Mouse (Mus musculus) Muller cell, postnatal 12 days (primary cell): ENCODE results near the gene Olfr315.
"Not testable (repeated sequence)": the region's sequence is repeated elsewhere in the genome, so short reads cannot be mapped to it uniquely, and the experiment has no call there.

Experiments
- DNase-seq: peaks from one replicate; pipeline ENCODE4 v3.0.0-alpha.2; 2015; ENCODE audit errors: inconsistent ontology term

Olfr315 gene

DNA sequence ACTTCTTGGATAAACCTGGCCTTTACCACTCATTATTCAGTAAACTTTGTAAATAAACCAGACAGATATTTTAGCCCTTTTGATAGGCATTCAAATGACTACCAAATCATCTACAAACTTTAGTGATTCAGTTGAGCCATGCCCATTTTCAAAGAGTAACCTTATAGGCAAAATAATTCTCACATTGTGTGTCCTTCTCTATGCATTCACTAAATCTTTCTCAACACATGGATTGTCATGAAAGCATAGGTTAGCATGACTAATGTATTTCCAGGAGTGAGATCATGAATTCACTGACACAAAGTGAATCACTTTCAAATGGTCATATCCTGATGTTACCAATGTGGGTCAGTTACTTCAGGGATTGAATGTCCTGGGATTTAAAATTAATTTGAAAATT lies at the start of gene Olfr315:
Olfr315 (plus strand) TSS at position 301 of the 400 bp plus-strand sequence.
- no peak for DNase-seq

GRCm38 (mm10) chr11:58723914-58724313 lies 49.1 kb upstream of the Olfr315 start, which contains the start of gene Olfr318:
Gene Olfr318 (minus strand): TSS chr11:58724014.
- DNase-seq = no peak

DNA sequence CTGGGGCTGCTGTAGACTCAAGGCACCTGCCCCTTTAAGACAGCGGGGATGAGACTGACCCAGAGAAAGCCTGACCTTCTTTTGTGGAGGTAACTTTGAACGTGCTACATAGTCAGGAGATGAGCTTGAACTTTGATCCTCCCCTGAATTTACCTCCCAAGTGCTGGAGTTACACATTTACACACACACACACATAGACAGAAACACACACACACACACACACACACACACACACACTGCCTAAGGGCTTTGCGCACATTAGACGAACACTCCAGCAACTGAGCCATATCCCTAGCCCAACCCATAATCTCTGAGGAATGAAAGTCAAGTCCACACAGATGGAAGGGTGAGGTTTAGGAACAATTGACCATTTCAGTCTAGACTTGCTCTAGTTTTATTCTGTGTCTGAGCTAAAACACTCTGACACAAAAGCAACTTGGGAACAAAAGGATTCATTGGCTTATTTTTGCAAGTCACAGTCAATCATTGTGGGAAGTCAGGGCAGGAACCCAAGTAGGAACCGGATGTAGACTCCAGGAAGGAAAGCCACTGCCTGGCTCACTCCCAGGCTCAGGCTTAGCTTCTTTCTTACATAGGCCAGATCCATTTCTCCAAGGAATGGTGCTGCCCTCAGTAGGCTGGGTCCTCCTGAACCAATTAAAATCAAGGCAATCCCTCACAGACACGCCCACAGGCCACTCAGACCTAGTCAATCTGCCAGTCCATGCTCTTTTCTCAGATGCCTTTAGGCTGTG lies 44.9 kb upstream of the Olfr315 start:
- peak; percentile 22 for DNase-seq

DNA sequence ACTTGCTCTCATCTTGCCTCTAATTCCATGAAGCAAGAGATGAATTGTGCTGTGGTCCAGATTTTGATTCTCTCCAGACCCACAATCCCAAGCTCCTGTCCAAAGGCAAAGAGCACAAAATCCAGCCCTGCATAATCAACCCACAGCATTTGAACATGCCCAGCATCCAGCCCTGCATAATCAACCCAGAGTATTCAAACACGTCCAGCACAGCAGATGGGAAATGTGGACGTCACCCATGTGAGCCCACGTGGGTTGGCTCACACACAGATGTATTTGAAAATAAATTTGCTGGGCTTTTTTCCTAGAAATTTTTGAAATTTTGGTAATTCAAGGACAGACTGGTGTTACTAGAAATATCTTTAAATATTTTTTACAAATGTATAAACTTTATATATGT lies 39.6 kb upstream of the Olfr315 start:
- no peak for DNase-seq

GRCm38 (mm10) chr11:58738792-58739262 lies 34.2 kb upstream of the Olfr315 start, which contains the start of gene Olfr317:
Gene Olfr317 (minus strand): TSS chr11:58739212.
- no peak for DNase-seq

- not testable (repeated sequence) for DNase-seq
Measured at GRCm38 (mm10) chr11:58751096-58751495, 21.9 kb upstream of the Olfr315 start.

DNA sequence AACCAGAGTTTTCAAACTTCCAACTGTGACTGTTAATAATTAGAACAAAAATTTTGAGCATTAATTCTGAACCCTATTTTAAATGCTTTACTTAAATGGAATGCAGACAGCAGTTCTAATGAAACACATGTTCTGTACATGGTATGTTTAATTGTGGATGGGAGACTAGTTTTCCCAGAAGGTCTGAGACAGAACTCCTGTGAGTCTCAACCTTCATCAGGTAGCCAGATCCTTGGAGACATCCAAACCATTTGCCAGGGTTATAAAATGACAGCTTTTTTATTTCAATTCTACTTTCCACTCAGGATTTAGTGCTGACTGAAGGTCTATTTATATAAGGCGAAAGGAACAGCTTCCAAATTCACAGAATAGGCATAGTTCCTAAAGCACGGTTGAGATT lies 20.6 kb upstream of the Olfr315 start, which contains the start of gene Olfr316:
Olfr316 (plus strand) TSS at position 301 of the 400 bp plus-strand sequence.
- no peak for DNase-seq

- no peak for DNase-seq
Measured at GRCm38 (mm10) chr11:58782480-58783089, 9.6 kb downstream of the Olfr315 start, which contains the start of gene Olfr314. Gene Olfr314 (plus strand): TSS chr11:58782952.

- DNase-seq = no peak
Measured at GRCm38 (mm10) chr11:58784182-58784581, 11.2 kb downstream of the Olfr315 start.

DNA sequence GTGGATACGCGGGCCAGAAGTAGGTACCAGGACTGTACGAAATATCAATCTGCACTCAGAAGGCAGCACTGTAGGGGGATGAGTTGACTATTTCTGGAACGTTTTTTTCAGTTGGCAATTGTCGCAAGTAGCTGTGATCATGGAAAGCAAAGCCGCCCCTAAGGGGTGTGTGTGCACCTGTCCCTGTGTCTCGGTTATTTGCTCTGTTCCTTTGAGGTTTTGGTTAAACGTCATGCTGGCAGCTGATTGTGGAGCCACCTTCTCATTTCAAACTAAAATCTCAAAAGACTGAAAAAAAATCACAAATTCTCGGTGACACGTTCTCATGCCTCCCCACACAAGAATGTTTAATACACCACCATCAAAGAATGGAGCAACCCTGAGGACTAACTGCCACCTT lies 14.7 kb downstream of the Olfr315 start:
- DNase-seq = no peak

GRCm38 (mm10) chr11:58788346-58788745 lies 15.4 kb downstream of the Olfr315 start:
- DNase-seq = no peak

DNA sequence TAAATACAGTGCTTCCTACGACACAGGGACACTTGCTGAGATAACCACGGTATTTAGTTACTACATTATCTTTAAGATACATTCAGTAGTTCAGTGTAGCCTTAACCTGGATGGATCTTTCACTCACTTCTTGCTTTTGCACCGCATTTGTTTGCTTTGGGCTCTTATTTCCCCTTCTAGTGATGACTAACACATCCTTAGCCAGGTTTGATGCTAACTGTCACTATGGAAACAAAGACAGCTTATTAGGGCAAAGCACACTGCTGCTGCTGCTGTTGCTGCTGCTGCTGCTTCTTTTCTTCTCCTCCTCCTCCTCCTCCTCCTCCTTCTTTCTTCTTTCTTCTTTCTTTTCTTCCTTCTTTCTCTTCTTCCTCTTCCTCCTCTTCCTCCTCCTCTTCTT lies 16.5 kb downstream of the Olfr315 start:
- DNase-seq = no peak

GRCm38 (mm10) chr11:58790053-58790452 lies 17.1 kb downstream of the Olfr315 start:
- no peak for DNase-seq

- DNase-seq = peak; percentile 55
Measured at GRCm38 (mm10) chr11:58790646-58791045, 17.7 kb downstream of the Olfr315 start.

DNA sequence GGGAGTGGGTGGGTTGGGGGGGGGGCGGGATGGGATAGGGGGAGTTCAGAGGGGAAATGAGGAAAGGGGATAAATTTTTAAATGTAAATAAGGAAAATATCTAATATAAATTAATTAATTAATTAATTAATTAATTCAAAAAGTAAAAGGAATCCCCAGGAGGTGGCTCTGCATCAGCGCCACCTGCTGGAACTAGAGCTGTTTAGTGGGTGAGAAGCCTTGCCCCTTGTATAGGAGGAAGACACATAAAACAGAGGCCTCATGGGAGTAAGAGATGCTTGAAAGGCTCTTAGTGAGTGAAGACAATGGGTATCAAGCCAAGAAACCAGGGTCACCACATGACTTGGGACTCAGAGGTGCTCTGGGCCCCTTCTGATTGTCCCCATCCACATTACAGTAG lies 22.9 kb downstream of the Olfr315 start:
- DNase-seq = no peak

GRCm38 (mm10) chr11:58796850-58797249 lies 23.9 kb downstream of the Olfr315 start:
- no peak for DNase-seq

- DNase-seq = no peak
Measured at GRCm38 (mm10) chr11:58799747-58800146, 26.8 kb downstream of the Olfr315 start.

DNA sequence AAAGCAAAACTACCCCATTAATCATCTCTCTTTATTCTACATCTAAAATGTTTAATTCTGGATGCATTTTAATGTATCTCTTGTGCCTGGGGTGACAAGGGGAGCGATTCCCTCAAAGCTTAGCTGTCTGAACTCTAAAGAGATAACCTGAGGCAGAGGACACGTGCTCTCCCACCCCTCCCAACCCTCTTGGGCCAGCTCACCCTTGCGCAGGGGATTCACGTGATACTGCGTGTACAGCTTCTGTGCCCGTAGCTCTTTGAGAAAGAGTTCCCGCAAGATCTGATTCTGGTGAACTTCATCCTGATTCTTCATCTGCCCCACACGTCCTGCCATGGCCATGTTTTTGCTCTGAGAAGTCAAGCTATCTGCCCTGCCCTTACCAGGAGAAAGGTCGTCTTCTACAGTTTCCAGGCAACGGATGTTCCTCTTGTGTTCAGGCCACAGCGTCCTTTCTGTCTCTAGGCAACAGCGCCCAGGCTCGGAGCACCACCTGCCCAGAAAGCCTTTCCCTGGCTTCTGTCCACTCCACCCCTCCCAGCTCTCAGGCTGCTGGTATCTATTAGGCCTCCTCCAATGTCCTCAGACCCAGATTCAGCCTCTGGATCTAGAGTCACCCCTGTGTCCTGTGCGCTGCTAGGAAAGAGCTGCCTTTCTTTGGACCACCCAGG lies 28.7 kb downstream of the Olfr315 start, which contains the start of gene Fam183b:
Fam183b (minus strand) TSS at position 403 of the 671 bp plus-strand sequence.
- DNase-seq = peak; percentile 25

DNA sequence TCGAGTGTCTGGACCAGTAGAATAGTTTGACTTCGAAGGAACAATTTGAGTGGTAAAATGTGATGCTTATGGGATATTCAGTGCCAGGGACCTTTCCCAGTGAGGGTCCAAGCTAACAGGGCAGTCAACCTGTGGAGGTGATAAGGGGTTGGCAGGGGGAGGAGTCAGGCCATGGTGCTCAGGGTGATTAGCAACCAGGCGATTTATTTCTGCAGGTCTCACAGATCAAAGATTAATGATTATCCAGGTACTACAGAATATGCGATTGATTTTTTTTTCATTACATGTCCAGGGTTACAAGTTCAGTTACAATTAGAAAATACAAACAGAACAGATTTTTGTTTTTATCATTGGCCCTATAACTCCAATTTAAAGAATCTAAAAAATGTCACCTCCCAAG lies 30.9 kb downstream of the Olfr315 start:
- DNase-seq = no peak

DNA sequence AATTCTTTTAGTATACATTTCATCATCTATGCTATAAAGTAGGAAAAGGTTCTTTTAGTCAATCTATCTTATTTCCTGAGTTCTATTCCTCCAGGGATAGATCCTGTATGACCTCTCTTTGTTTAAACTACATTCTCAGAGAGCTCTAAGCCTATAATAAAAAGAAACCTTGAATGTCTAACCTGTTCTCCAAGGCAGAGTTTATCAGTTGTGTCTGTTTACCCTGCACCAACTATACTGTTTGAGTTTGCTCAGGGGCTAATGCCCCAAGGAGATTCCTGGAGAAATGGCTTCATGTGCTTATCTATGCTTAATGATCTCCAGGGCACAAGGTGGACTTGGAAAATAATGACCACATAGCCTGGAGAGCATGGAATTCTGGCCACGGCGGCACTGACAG lies 31.4 kb downstream of the Olfr315 start:
- DNase-seq = no peak

DNA sequence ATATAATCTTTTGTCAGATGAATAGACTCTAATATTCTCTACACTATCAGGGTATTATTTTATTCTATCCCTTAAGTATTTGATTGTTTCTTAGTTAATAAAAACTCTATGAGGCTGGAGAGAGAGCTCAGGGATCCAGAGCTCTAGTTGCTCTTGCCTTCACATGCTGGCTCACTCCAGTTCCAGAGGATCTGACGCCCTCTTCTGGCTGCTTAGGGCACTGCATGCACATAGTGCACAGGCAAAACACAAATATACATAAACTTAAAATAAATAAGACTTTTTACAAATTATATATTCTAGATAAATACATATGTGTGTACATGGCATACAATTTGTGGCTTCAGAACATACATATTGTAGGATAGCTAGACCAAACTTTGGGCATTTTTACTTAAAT lies 39.0 kb downstream of the Olfr315 start:
- DNase-seq = no peak

- DNase-seq = not testable (repeated sequence)
Measured at GRCm38 (mm10) chr11:58814700-58815099, 41.7 kb downstream of the Olfr315 start, which contains the start of gene Olfr313. Gene Olfr313 (plus strand): TSS chr11:58815000.
